Mouse (Mus musculus) adrenal gland, postnatal 10 days (tissue): ENCODE data around the gene Pou3f1. TPM values are rescaled to one million over a fixed set of nuclear protein-coding genes. Genes with fewer than 3 reads are reported as not detected.

Experiments used
- DNase-seq: peaks from one replicate; pipeline ENCODE4 v3.0.0; 2021; ENCODE audit warnings: mixed read lengths
- total RNA-seq, 2 experiments: library from RNA; stranded (reverse); gene quantifications; 2 replicates each; pipeline ENCODE4 v1.2.3; 2021

The Pou3f1 gene
- total RNA-seq, 2 experiments from 2014 or later: 0.24 to 0.27 TPM

- DNase-seq: no peak
Measured at GRCm38 (mm10) chr4:124709961-124710446, 53.4 kb downstream of the Pou3f1 start.

Other genes with a start within 250 kb of the Pou3f1 start
- gene 3100002H09Rik, start 46.0 kb upstream of the Pou3f1 start, total RNA-seq: not detected
- gene Utp11, start 36.8 kb downstream of the Pou3f1 start, total RNA-seq: 10 to 100 TPM; 29.4 to 29.9 TPM
- gene Fhl3, start 43.9 kb downstream of the Pou3f1 start, total RNA-seq: 10 to 100 TPM in 1 of 2 experiments, 1 to 10 TPM in 1; 9.5 to 15.8 TPM
- gene Sf3a3, start 58.0 kb downstream of the Pou3f1 start, total RNA-seq: 10 to 100 TPM; 39.2 to 40.3 TPM
- 10 to 100 TPM; 20.4 to 25.4 TPM for gene Inpp5b, start 85.0 kb downstream of the Pou3f1 start, total RNA-seq
- 10 to 100 TPM; 24.0 to 24.7 TPM for gene Mtf1, start 145.3 kb downstream of the Pou3f1 start, total RNA-seq
- gene Yrdc, start 193.9 kb downstream of the Pou3f1 start, total RNA-seq: 10 to 100 TPM; 34.9 to 42.9 TPM
- gene 1110065P20Rik, start 194.4 kb downstream of the Pou3f1 start, total RNA-seq: 10 to 100 TPM; 49.6 to 54.7 TPM
- 1 to 10 TPM; 3.5 to 5.2 TPM for gene Maneal, start 205.4 kb downstream of the Pou3f1 start, total RNA-seq
- gene Epha10, start 224.1 kb downstream of the Pou3f1 start, total RNA-seq: 1 to 10 TPM; 4.5 to 4.9 TPM